Mouse (Mus musculus) ES-CJ7 (cell line): ENCODE measurements around the gene Tmem107.

ENCODE experiments used
- DNase-seq: peaks from one replicate; pipeline ENCODE4 v3.0.0; 2011; ENCODE audit warnings: low read depth, low spot score

Gene Tmem107

GRCm38 (mm10) chr11:69105796-69106195, 35.2 kb downstream of the Tmem107 start:
- DNase-seq, result no peak

GRCm38 (mm10) chr11:69106299-69106698, 35.7 kb downstream of the Tmem107 start:
- no peak for DNase-seq

GRCm38 (mm10) chr11:69106842-69107241, 36.2 kb downstream of the Tmem107 start:
- DNase-seq, result no peak

- DNase-seq, result no peak
These were observed 37.1 kb downstream of the Tmem107 start for GRCm38 (mm10) chr11:69107676-69108075.

GRCm38 (mm10) chr11:69108223-69108622, 37.6 kb downstream of the Tmem107 start:
- DNase-seq, result no peak

- DNase-seq, result no peak
These were observed 38.7 kb downstream of the Tmem107 start for GRCm38 (mm10) chr11:69109032-69109900.

GRCm38 (mm10) chr11:69110319-69111046, 39.9 kb downstream of the Tmem107 start:
- peak; percentile 95 for DNase-seq

- DNase-seq, result no peak
These were observed 40.6 kb downstream of the Tmem107 start for GRCm38 (mm10) chr11:69111051-69111810.

- no peak for DNase-seq
These were observed 41.3 kb downstream of the Tmem107 start for GRCm38 (mm10) chr11:69111865-69112264.

GRCm38 (mm10) chr11:69114018-69114417, 43.4 kb downstream of the Tmem107 start:
- DNase-seq, result no peak

- DNase-seq, result no peak
These were observed 44.0 kb downstream of the Tmem107 start for GRCm38 (mm10) chr11:69114621-69115020.

GRCm38 (mm10) chr11:69116843-69117242, 46.2 kb downstream of the Tmem107 start:
- DNase-seq, result no peak

- DNase-seq, result peak; percentile 64
These were observed 47.4 kb downstream of the Tmem107 start for GRCm38 (mm10) chr11:69117737-69118695.

GRCm38 (mm10) chr11:69118765-69119164, 48.2 kb downstream of the Tmem107 start:
- DNase-seq, result peak; percentile 84

GRCm38 (mm10) chr11:69119446-69120155, 49.0 kb downstream of the Tmem107 start:
- DNase-seq, result no peak

GRCm38 (mm10) chr11:69120221-69121000, 49.8 kb downstream of the Tmem107 start, which contains the start of gene Hes7:
Gene Hes7 (plus strand): TSS chr11:69120404.
- no peak for DNase-seq

GRCm38 (mm10) chr11:69121001-69121740, 50.6 kb downstream of the Tmem107 start:
- no peak for DNase-seq

- peak; percentile 81 for DNase-seq
These were observed 51.2 kb downstream of the Tmem107 start for GRCm38 (mm10) chr11:69121741-69122335.
